Mouse (Mus musculus): Measurements from ENCODE around the gene Igflr1. TPM values are rescaled to one million over a fixed set of nuclear protein-coding genes. Genes with fewer than 3 reads are reported as not detected.

Gene Igflr1
- total and polyA plus RNA-seq, 2 experiments from 2014 or later = 1.9 to 3.1 TPM

DNA sequence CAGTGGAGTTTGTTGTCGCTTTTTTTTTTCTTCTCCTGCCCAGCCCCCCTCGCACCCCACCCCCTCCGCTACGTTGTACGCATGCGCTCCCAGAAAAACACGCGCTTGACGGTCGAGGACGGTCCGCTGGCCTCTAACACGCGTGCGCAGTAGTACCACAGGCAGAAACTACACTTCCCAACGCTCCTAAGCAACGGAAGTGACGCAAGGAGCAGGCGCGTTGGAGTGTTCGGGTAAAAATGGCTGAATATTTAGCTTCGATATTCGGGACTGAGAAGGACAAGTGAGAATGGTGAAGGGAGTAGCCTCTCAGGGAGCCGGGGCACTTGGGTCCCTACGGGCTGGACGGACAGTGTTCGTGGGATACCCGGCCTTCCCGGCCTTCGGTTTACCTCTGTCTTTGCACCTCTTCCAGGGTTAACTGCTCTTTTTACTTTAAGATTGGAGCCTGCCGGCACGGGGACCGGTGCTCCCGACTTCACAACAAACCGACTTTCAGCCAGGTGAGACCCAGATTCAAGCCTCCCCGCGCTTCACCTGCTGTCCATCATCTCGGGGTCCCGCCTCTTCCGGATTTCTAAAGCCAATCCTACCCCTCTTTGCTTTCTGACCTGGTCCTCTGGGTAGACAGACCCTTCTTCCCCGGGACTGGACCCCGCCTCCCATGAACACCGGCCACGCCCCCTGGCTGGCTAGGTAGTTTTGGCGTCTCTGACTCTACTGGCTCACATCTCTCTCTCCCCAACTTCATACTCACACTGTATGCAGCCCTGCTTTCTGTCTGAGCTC is 1.9 kb upstream of the Igflr1 start, which contains the start of the genes U2af1l4, Gm49396 and Psenen:
Gene U2af1l4 (plus strand): TSS at position 185 of the 789 bp plus-strand sequence.
Gene Gm49396 (plus strand): TSS at position 228 of the 789 bp plus-strand sequence.
Gene Psenen (minus strand): TSS at position 511 of the 789 bp plus-strand sequence.
- Histone ChIP-seq H3K36me3 (ENCODE audit: insufficient read depth, low read length) (peaks cover 23% of the 10 kb centered on the region), H3K9ac (replicated peaks; ENCODE audit: low read length, poor library complexity, severe bottlenecking) (peak within 1 kb of the TSS; percentile 75), H3K27ac (ENCODE audit: low read depth, low read length) (peak within 1 kb of the TSS; percentile 86), H3K9me3 (ENCODE audit: low read length) (no peaks in the 10 kb centered on the region), H3K4me3 (ENCODE audit: low read depth, low read length) (peak within 1 kb of the TSS; percentile 63), H3K4me1 (ENCODE audit: insufficient read depth, low read length) (no peaks in the 10 kb centered on the region), H3K27me3 (ENCODE audit: insufficient read depth, low read length) (no peaks in the 10 kb centered on the region), H3K4me2 (ENCODE audit: low read depth, low read length, poor library complexity, severe bottlenecking) (peak within 1 kb of the TSS; percentile 79)
- ATAC-seq (ENCODE audit: low FRiP score) = peak; percentile 86
- under 1% methylated on average over 45 of the region's 45 CpGs for WGBS
- peak; percentile 17; the same call in 1 of the 2 replicates for TF ChIP-seq CTCF (IDR thresholded peaks at IDR 0.05)
- peak; percentile 99 for DNase-seq (ENCODE audit: low spot score)

GRCm38 (mm10) chr7:30563906-30564280 is 1.3 kb upstream of the Igflr1 start:
- H3K9me3 ChIP-seq (ENCODE audit: low read length) = no peaks in the 10 kb centered on the region
- no peak for DNase-seq (ENCODE audit: low spot score)
- TF ChIP-seq CTCF (IDR thresholded peaks at IDR 0.05) = 0 out of 2 replicates have a peak, but pooled peaks have one; percentile 1
- peaks cover 29% of the 10 kb centered on the region for H3K36me3 ChIP-seq (ENCODE audit: insufficient read depth, low read length)
- H3K27me3 ChIP-seq (ENCODE audit: insufficient read depth, low read length) = no peaks in the 10 kb centered on the region
- H3K27ac ChIP-seq (ENCODE audit: low read depth, low read length) = peak overlapping the region; percentile 86
- 25% methylated on average over 6 of the region's 6 CpGs for WGBS
- no peaks in the 10 kb centered on the region for H3K4me1 ChIP-seq (ENCODE audit: insufficient read depth, low read length)
- H3K4me2 ChIP-seq (ENCODE audit: low read depth, low read length, poor library complexity, severe bottlenecking) = peak overlapping the region; percentile 78
- peak overlapping the region; percentile 75 for H3K9ac ChIP-seq (replicated peaks; ENCODE audit: low read length, poor library complexity, severe bottlenecking)
- no peak for ATAC-seq (ENCODE audit: low FRiP score)
- H3K4me3 ChIP-seq (ENCODE audit: low read depth, low read length) = peak overlapping the region; percentile 63

DNA sequence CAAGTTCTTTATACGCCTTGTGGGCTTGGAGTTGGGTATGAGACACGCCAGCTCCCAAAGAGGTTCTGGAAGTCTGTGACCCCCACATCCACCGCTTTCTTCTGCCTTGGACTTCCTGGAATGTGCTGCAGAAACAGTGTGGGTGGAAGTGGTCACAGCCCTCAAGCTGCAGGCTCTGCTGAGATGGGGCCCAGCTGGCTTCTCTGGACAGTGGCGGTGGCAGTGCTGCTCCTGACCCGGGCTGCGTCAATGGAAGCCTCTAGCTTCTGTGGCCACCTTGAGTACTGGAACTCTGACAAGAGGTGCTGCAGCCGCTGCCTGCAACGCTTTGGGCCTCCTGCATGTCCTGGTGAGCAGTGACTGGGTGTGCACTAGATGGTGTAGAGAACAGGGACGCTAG is 806 bp downstream of the Igflr1 start:
- ATAC-seq (ENCODE audit: low FRiP score) = no peak
- no peaks in the 10 kb centered on the region for H3K9me3 ChIP-seq (ENCODE audit: low read length)
- no peaks in the 10 kb centered on the region for H3K27me3 ChIP-seq (ENCODE audit: insufficient read depth, low read length)
- peaks cover 50% of the 10 kb centered on the region for H3K36me3 ChIP-seq (ENCODE audit: insufficient read depth, low read length)
- no peak overlapping the region for H3K4me2 ChIP-seq (ENCODE audit: low read depth, low read length, poor library complexity, severe bottlenecking)
- no peak overlapping the region for H3K27ac ChIP-seq (ENCODE audit: low read depth, low read length)
- DNase-seq (ENCODE audit: low spot score) = no peak
- 90% methylated on average over 9 of the region's 9 CpGs for WGBS
- H3K9ac ChIP-seq (replicated peaks; ENCODE audit: low read length, poor library complexity, severe bottlenecking) = no peak overlapping the region
- no peak for TF ChIP-seq CTCF (IDR thresholded peaks at IDR 0.05)
- H3K4me3 ChIP-seq (ENCODE audit: low read depth, low read length) = no peak overlapping the region
- H3K4me1 ChIP-seq (ENCODE audit: insufficient read depth, low read length) = no peaks in the 10 kb centered on the region

DNA sequence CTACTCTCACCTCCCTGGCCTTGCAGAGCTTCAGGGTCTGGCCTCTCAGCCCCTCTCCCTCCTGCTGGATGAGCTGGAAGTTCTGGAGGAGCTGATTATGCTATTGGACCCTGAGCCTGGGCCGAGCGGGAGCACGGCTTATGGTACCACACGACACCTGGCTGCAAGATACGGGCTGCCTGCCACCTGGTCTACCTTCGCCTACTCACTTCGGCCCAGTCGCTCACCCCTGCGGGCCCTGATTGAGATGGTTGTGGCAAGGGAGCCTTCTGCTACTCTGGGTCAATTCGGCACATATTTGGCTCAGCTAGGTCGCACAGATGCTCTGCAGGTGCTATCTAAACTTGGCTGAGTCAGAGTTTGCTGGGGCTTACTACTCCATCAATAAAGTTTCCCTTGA is 2.3 kb downstream of the Igflr1 start:
- Histone ChIP-seq H3K9ac (replicated peaks; ENCODE audit: low read length, poor library complexity, severe bottlenecking) (no peak overlapping the region), H3K4me3 (ENCODE audit: low read depth, low read length) (no peak overlapping the region), H3K27ac (ENCODE audit: low read depth, low read length) (no peak overlapping the region), H3K36me3 (ENCODE audit: insufficient read depth, low read length) (peaks cover 61% of the 10 kb centered on the region), H3K4me1 (ENCODE audit: insufficient read depth, low read length) (no peaks in the 10 kb centered on the region), H3K9me3 (ENCODE audit: low read length) (no peaks in the 10 kb centered on the region), H3K27me3 (ENCODE audit: insufficient read depth, low read length) (no peaks in the 10 kb centered on the region), H3K4me2 (ENCODE audit: low read depth, low read length, poor library complexity, severe bottlenecking) (no peak overlapping the region)
- no peak for TF ChIP-seq CTCF (IDR thresholded peaks at IDR 0.05)
- ATAC-seq (ENCODE audit: low FRiP score) = no peak
- 92% methylated on average over 11 of the region's 11 CpGs for WGBS
- DNase-seq (ENCODE audit: low spot score) = no peak

- peaks cover 92% of the 10 kb centered on the region for H3K36me3 ChIP-seq (ENCODE audit: insufficient read depth, low read length)
- TF ChIP-seq CTCF (IDR thresholded peaks at IDR 0.05) = no peak
- no peak overlapping the region for H3K27ac ChIP-seq (ENCODE audit: low read depth, low read length)
- no peak overlapping the region for H3K4me2 ChIP-seq (ENCODE audit: low read depth, low read length, poor library complexity, severe bottlenecking)
- DNase-seq (ENCODE audit: low spot score) = no peak
- no peaks in the 10 kb centered on the region for H3K4me1 ChIP-seq (ENCODE audit: insufficient read depth, low read length)
- no peaks in the 10 kb centered on the region for H3K27me3 ChIP-seq (ENCODE audit: insufficient read depth, low read length)
- WGBS = 84% methylated on average over 5 of the region's 5 CpGs
- no peak overlapping the region for H3K9ac ChIP-seq (replicated peaks; ENCODE audit: low read length, poor library complexity, severe bottlenecking)
- no peaks in the 10 kb centered on the region for H3K9me3 ChIP-seq (ENCODE audit: low read length)
- H3K4me3 ChIP-seq (ENCODE audit: low read depth, low read length) = no peak overlapping the region
- ATAC-seq (ENCODE audit: low FRiP score) = no peak
These were observed 7.2 kb downstream of the Igflr1 start for GRCm38 (mm10) chr7:30572389-30572788.

DNA sequence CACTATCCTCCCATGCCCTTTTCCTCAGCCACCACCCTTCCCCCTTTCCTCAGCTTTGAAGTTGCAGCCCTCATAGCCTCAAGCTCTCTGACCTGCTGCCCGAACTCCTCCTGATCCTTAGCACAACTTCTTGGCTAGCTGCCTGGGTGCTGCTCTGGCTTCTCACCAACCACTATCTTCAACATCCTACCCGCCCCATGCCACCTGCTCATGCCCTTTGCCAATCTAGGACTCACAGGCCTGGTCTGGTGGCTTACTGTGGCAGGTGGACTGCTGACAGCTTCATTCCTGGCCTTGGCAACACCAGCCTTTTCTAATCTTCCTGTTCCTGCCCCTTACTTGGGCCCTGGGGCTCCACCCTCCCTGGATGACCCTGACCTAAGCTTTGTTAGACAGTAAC is 7.7 kb downstream of the Igflr1 start:
- H3K4me2 ChIP-seq (ENCODE audit: low read depth, low read length, poor library complexity, severe bottlenecking) = no peak overlapping the region
- H3K27ac ChIP-seq (ENCODE audit: low read depth, low read length) = no peak overlapping the region
- no peak for ATAC-seq (ENCODE audit: low FRiP score)
- WGBS = 89% methylated on average over 2 of the region's 2 CpGs
- no peak for TF ChIP-seq CTCF (IDR thresholded peaks at IDR 0.05)
- H3K27me3 ChIP-seq (ENCODE audit: insufficient read depth, low read length) = no peaks in the 10 kb centered on the region
- H3K4me3 ChIP-seq (ENCODE audit: low read depth, low read length) = no peak overlapping the region
- peak; percentile 35 for DNase-seq (ENCODE audit: low spot score)
- H3K9me3 ChIP-seq (ENCODE audit: low read length) = no peaks in the 10 kb centered on the region
- H3K9ac ChIP-seq (replicated peaks; ENCODE audit: low read length, poor library complexity, severe bottlenecking) = no peak overlapping the region
- no peaks in the 10 kb centered on the region for H3K4me1 ChIP-seq (ENCODE audit: insufficient read depth, low read length)
- peaks cover 94% of the 10 kb centered on the region for H3K36me3 ChIP-seq (ENCODE audit: insufficient read depth, low read length)
